Mouse (Mus musculus) neutrophil, adult 5-6 weeks (primary cell): ENCODE measurements around the gene Nkain4. TPM values are rescaled to one million over a fixed set of nuclear protein-coding genes. Genes with fewer than 3 reads are reported as not detected.
A peak's percentile ranks its signal among the peaks of the same experiment; 100 is the strongest.

Experiments
- ATAC-seq: fragments of 151-379, 151-347 bp; 2 replicates; pipeline ENCODE4 v1.8.0; 2017; ENCODE audit warnings: mild to moderate bottlenecking, moderate TSS enrichment; ENCODE audit not compliant: insufficient number of reproducible peaks, poor library complexity, low FRiP score, severe bottlenecking; ENCODE audit errors: extremely low read depth
- total RNA-seq: library from RNA; stranded (forward); fragments of 200-1000 nt; gene quantifications from 2 replicates; pipeline ENCODE4 v1.2.3, GENCODE M21; 2017

Nkain4 gene
- not detected in 2 replicates for total RNA-seq

- ATAC-seq: no peak
Measured at GRCm38 (mm10) chr2:180954061-180955047, at the start of gene Nkain4. Gene Nkain4 (minus strand): TSS chr2:180954699.

- no peak for ATAC-seq
Measured at GRCm38 (mm10) chr2:180996905-180997304, 42.4 kb upstream of the Nkain4 start.

- peak; percentile 36; the same call in 1 of the 2 replicates for ATAC-seq
Measured at GRCm38 (mm10) chr2:180996436-180996835, 41.9 kb upstream of the Nkain4 start.

DNA sequence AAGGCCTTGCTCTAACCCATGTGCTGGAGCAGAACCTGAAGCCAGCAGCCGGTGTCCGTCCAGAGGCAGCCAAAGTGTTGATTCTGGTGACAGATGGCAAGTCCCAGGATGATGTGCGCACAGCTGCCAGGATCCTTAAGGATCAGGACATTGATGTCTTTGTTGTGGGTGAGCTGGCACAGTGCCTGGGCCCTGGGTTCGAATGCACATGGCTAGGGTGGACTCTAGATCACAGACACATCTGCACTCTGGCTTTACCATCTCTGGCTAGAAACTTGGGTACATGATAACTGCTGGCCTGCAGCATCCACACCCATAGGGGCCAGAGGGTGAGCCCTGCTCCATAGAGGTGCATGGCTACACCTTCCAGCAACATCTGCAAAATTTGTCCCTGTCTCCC is 41.0 kb upstream of the Nkain4 start:
- no peak for ATAC-seq

DNA sequence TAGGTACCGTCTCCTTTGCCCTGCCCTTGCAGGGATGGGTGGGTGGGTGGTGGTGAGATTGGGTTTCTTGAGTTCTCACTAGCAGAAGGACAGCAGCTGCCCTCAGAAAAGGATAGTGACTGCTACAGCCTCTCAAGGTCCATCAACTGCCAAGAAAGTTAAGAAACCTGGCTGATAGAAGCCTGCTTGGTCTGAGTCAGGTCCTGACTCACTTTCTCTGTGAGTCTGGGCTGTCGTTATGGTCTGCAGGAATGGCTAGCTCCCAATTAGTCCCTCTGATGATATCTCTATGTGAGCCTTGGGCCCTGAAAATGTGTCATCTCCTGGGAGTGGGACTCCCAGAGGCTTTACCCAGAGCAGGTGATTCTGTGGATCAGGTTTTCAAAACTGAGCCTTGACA is 39.9 kb upstream of the Nkain4 start:
- no peak for ATAC-seq

DNA sequence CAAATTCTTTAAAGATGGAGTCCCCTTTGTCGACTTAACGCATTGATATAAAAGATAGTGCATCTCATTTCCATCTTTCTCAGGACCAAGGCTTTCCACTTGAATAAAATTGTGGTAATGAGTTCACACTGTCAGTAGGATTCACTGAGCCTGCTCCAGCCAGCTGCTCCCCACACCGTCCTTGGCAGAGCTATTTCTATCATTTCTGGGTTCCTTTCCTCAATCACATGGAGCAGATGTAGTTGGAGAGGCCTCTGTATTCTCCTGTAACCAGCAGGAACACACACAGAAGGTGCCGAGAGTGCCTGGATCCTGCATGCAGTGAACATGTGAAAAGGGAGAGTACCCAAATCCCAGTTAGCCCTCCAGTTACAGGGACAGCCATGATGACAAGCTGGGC is 35.8 kb upstream of the Nkain4 start:
- ATAC-seq: no peak

DNA sequence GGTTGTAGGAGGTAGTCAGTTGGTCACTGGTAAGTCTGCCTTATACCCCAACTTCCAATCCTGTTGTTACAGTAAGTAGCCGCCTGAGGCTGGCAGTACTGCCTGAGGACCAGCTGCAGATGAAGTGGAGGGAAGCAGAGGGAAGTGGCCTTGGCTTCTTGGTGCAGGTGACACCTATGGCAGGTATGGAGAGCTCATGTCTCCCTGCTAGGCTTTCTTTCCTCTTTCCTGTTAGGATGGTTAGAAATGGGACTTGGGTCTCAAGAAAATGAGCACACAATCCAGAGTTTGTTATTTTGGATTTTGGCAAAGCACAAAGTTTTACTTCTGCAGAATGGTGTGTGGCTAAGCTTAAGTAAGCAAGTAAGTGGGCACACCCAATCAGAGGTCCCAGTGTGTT is 34.4 kb upstream of the Nkain4 start:
- no peak for ATAC-seq

GRCm38 (mm10) chr2:180988347-180988913 is 33.9 kb upstream of the Nkain4 start:
- no peak for ATAC-seq

DNA sequence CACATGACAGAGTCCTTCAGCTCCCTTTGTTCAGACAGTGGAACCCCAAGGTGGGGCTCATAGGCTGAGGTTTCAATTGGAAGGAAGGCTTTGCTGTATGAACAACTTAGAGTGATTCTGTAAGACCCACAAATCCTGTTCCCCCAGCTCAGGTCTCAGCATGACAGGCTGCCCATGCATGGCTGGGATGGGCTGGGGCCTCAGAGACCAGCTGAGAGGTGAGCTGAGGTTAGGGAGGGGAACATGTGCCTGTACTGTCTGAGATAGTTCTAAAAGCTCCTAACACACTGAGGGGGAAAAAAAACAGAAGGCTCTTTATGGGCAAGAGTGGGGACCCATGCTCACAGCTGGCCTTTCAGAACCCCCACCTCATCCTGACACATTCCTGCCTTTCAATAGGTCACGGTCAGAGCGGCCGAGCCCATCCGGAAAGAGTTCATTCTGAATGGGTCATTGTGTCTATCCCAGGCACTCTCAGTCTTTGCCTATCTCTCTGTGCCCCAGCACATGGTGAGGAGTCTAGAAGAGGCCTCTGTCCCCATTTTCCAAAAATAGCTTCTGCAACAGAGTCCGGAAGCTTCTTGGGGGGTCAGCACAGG is 33.0 kb upstream of the Nkain4 start:
- ATAC-seq: no peak

DNA sequence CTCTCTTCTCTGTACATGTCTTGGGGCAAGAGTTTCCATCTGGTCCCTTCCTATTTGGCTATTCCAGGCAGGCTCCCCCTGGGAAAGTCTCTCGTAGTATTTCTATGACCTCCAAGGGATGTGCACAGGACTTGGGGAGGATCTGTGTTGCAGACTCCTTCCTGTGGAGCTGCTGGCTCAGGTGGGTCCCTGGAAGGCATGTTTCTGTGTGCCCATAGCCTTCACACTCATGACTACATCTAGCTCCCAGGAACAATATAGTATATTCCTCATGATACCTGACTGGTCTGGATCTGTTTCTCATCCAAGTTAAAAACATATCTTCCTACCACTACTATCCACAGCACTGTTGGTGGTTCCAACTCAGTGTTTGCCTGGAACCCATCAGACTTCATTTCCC is 32.5 kb upstream of the Nkain4 start:
- ATAC-seq: no peak

DNA sequence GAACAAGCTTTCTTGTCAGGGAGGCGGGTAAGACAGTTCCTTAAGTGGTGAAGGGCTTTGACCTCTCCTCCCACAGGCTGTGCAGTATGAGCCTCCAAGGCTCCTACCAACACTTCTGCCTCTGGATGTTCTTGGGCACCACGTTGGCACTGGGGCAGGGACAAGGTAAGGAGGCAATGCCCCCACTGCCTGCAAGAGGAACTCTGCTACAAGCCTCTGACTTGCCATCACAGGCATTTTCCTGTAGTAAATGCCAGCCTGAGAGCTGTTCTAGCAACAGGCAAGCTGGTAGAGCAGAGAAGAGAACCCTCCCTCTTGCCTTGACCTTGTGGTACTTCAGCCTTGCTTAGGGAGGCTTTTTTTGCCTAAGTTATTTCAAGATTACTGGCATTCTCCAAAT is 31.9 kb upstream of the Nkain4 start, which contains the start of gene Col20a1:
Gene Col20a1 (plus strand): TSS at position 87 of the 400 bp plus-strand sequence.
- no peak for ATAC-seq

- ATAC-seq: no peak
Measured at GRCm38 (mm10) chr2:180985635-180986034, 31.1 kb upstream of the Nkain4 start.

DNA sequence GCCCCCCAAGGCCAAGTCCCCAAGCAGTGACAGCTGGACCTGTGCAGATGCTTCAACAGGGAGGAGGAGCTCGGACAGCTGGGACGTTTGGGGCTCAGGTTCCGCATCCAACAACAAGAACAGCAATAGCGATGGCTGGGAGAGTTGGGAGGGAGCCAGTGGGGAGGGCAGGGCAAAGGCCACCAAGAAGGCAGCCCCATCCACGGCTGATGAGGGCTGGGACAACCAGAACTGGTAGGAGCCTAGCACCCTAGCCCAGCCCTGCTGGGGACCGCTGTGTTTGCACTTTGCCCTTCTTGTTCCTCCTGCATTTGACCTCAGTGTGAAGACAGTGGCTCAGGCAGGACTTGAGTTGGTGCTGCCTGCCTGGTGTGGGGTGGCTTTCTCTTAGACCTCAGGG is 26.6 kb upstream of the Nkain4 start:
- no peak for ATAC-seq

GRCm38 (mm10) chr2:180967010-180967763 is 12.7 kb upstream of the Nkain4 start, which contains the start of gene Arfgap1:
Gene Arfgap1 (plus strand): TSS chr2:180967225.
- ATAC-seq: peak; percentile 85

DNA sequence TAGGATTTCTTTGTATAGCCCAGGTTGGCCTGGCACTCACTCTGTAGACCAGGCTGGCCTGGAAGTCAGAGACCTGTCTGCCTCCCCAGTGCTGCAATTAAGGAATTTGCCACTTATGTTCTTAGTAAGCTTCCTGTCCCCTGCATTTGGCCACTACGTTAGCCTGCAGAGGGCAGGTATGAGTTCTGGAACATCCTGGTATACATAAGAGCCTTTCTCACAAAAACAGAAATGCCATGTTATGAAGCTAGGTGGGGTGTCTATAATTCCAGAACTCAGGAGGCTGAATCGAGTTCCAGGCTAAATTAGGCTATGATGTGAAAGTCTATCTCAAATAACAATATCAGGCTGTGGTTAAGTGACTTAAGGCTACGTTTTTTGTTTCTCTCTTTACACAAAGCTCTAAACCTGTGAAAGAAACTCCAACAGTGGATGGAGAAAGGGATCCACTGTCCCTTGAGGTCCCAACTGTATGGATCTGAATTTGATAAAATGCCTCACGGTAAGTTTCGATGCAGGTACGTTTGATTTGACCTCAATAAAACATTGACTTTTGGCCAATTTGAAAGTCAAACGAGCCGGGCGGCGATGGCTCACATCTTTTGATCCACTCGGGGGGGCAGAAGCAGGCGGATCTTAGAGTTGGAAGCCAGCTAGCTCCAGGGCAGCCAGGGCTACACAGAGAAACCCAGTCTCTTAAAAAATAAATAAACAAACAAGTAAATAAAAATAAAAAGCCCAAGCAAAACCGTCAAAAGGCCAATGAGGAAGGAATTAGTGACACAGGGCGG is 11.8 kb upstream of the Nkain4 start:
- ATAC-seq: peak; percentile 37; the same call in 1 of the 2 replicates

DNA sequence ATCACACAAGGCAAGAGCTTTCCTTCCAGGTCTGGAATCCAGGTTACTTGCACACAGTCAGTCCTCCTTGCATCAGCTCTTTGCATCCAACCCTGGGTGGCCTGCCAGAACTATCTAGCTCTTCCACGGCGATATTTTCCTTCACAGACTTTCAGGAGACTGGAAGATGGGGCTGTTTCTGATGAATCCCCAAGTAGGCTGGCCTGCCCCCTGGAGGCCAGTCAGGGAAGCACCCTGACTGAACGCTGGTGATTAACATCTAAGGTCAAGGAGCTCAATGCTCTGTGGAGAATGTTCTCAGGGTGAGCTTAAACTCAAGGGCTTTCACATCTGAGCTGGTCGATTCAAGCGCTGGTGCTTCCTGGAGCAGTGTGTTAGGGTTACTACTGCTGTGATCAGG is 9.5 kb upstream of the Nkain4 start:
- ATAC-seq: peak; percentile 62

- ATAC-seq: no peak
Measured at GRCm38 (mm10) chr2:180962616-180963308, 8.3 kb upstream of the Nkain4 start.

GRCm38 (mm10) chr2:180960187-180960586 is 5.7 kb upstream of the Nkain4 start:
- ATAC-seq: no peak
